In genomic region chr4:44872048-44872447, GRCm38 (mm10) we compare ENCODE assay signal across 22 mouse cellular contexts.
"Had no signal": no experiment of that assay in that cellular context is flagged by ENCODE, and none has a peak within 500 bp of the region (broad histone marks: within the 10 kb centered on the region; RNA-seq: fewer than 3 reads in every experiment).

No protein-coding gene starts in this region.

- H3K4me2 ChIP-seq: liver, embryonic 15.5 days; lung, embryonic 15.5 days; midbrain, embryonic 12.5 days; neural tube, embryonic 13.5 days; neural tube, embryonic 15.5 days; stomach, embryonic 15.5 days had no signal

- H3K9ac ChIP-seq: liver, embryonic 15.5 days; liver, postnatal 0 days; lung, embryonic 15.5 days; midbrain, embryonic 12.5 days; neural tube, embryonic 13.5 days; neural tube, embryonic 15.5 days; stomach, embryonic 15.5 days had no signal

- H3K4me3 ChIP-seq: liver, embryonic 15.5 days; lung, embryonic 15.5 days; midbrain, embryonic 10.5 days; midbrain, embryonic 12.5 days; myocyte; neural tube, embryonic 13.5 days; neural tube, embryonic 15.5 days; stomach, embryonic 15.5 days had no signal

- H3K27me3 ChIP-seq: liver, embryonic 15.5 days; lung, embryonic 15.5 days; neural tube, embryonic 13.5 days; neural tube, embryonic 15.5 days; stomach, embryonic 15.5 days had no signal

- DNase-seq: liver, postnatal 0 days; lung, adult 2 months; lung, postnatal 14 days; lung, postnatal 4 days; midbrain, embryonic 14.5 days; right cerebral cortex, postnatal 25 days; right cerebral cortex, postnatal 4 days; spleen, adult 18-20 months; thymus, adult 2 months; thymus, postnatal 25 days; thymus, postnatal 4 days had no signal

- H3K36me3 ChIP-seq: liver, embryonic 15.5 days; lung, embryonic 15.5 days; midbrain, embryonic 10.5 days; midbrain, embryonic 12.5 days; neural tube, embryonic 13.5 days; neural tube, embryonic 15.5 days; stomach, embryonic 15.5 days had no signal

- ATAC-seq: liver, postnatal 0 days; lung, postnatal 0 days; midbrain, embryonic 16.5 days had no signal

- H3K9me3 ChIP-seq: liver, embryonic 15.5 days; lung, embryonic 15.5 days; midbrain, embryonic 10.5 days; midbrain, embryonic 12.5 days; neural tube, embryonic 13.5 days; neural tube, embryonic 15.5 days; stomach, embryonic 15.5 days had no signal

- H3K4me1 ChIP-seq: lung, embryonic 15.5 days; midbrain, embryonic 10.5 days; midbrain, embryonic 12.5 days; neural tube, embryonic 13.5 days; neural tube, embryonic 15.5 days; stomach, embryonic 15.5 days had no signal

- H3K27ac ChIP-seq: liver, embryonic 15.5 days; lung, embryonic 15.5 days; midbrain, embryonic 10.5 days; midbrain, embryonic 12.5 days; neural tube, embryonic 13.5 days; neural tube, embryonic 15.5 days; stomach, embryonic 15.5 days; stomach, postnatal 0 days had no signal
